Mouse (Mus musculus) fibroblast of lung, adult 2 months (primary cell): ENCODE results near the gene Adgra1.

Experiments used
- DNase-seq: peaks from one replicate; pipeline ENCODE4 v3.0.0-alpha.2; 2011; ENCODE audit warnings: low read depth

Adgra1 gene

GRCm38 (mm10) chr7:139850677-139851076, 16.7 kb downstream of the Adgra1 start:
- DNase-seq = no peak

GRCm38 (mm10) chr7:139851098-139851497, 17.1 kb downstream of the Adgra1 start:
- DNase-seq = no peak

GRCm38 (mm10) chr7:139855261-139855660, 21.3 kb downstream of the Adgra1 start:
- DNase-seq = no peak

GRCm38 (mm10) chr7:139861411-139861810, 27.4 kb downstream of the Adgra1 start:
- DNase-seq = peak; percentile 28

- DNase-seq = no peak
Measured at GRCm38 (mm10) chr7:139863076-139863475, 29.1 kb downstream of the Adgra1 start.

GRCm38 (mm10) chr7:139864253-139864652, 30.3 kb downstream of the Adgra1 start:
- no peak for DNase-seq

- DNase-seq = no peak
Measured at GRCm38 (mm10) chr7:139864871-139865270, 30.9 kb downstream of the Adgra1 start.

GRCm38 (mm10) chr7:139871014-139871413, 37.0 kb downstream of the Adgra1 start:
- no peak for DNase-seq

GRCm38 (mm10) chr7:139877167-139877792, 43.3 kb downstream of the Adgra1 start:
- DNase-seq = no peak

GRCm38 (mm10) chr7:139878122-139878521, 44.1 kb downstream of the Adgra1 start:
- no peak for DNase-seq

GRCm38 (mm10) chr7:139878621-139879020, 44.6 kb downstream of the Adgra1 start:
- no peak for DNase-seq

GRCm38 (mm10) chr7:139883545-139883944, 49.6 kb downstream of the Adgra1 start:
- DNase-seq = no peak

- no peak for DNase-seq
Measured at GRCm38 (mm10) chr7:139891779-139892178, 57.8 kb downstream of the Adgra1 start.

- DNase-seq = no peak
Measured at GRCm38 (mm10) chr7:139894655-139895557, 60.9 kb downstream of the Adgra1 start, which contains the start of gene Kndc1. Gene Kndc1, plus strand, starts transcription at chr7:139894696.

- no peak for DNase-seq
Measured at GRCm38 (mm10) chr7:139896271-139896670, 62.3 kb downstream of the Adgra1 start.

GRCm38 (mm10) chr7:139896796-139897195, 62.8 kb downstream of the Adgra1 start:
- DNase-seq = no peak

- no peak for DNase-seq
Measured at GRCm38 (mm10) chr7:139898606-139899005, 64.6 kb downstream of the Adgra1 start.

- DNase-seq = no peak
Measured at GRCm38 (mm10) chr7:139899505-139899904, 65.5 kb downstream of the Adgra1 start.

GRCm38 (mm10) chr7:139900456-139900855, 66.5 kb downstream of the Adgra1 start:
- no peak for DNase-seq

GRCm38 (mm10) chr7:139900896-139901295, 66.9 kb downstream of the Adgra1 start:
- no peak for DNase-seq

- no peak for DNase-seq
Measured at GRCm38 (mm10) chr7:139901981-139902380, 68.0 kb downstream of the Adgra1 start.

GRCm38 (mm10) chr7:139905261-139905660, 71.3 kb downstream of the Adgra1 start:
- DNase-seq = no peak

- DNase-seq = peak; percentile 23
Measured at GRCm38 (mm10) chr7:139905661-139906060, 71.7 kb downstream of the Adgra1 start.
